Mouse (Mus musculus) left cerebral cortex, adult 9 months (tissue): ENCODE results near the gene Prok2.

Source experiments
- DNase-seq, 2 experiments: peaks; one replicate each; pipeline ENCODE4 v3.0.0; 2022; ENCODE audit warnings: low spot score in 2 of 2

The Prok2 gene

DNA sequence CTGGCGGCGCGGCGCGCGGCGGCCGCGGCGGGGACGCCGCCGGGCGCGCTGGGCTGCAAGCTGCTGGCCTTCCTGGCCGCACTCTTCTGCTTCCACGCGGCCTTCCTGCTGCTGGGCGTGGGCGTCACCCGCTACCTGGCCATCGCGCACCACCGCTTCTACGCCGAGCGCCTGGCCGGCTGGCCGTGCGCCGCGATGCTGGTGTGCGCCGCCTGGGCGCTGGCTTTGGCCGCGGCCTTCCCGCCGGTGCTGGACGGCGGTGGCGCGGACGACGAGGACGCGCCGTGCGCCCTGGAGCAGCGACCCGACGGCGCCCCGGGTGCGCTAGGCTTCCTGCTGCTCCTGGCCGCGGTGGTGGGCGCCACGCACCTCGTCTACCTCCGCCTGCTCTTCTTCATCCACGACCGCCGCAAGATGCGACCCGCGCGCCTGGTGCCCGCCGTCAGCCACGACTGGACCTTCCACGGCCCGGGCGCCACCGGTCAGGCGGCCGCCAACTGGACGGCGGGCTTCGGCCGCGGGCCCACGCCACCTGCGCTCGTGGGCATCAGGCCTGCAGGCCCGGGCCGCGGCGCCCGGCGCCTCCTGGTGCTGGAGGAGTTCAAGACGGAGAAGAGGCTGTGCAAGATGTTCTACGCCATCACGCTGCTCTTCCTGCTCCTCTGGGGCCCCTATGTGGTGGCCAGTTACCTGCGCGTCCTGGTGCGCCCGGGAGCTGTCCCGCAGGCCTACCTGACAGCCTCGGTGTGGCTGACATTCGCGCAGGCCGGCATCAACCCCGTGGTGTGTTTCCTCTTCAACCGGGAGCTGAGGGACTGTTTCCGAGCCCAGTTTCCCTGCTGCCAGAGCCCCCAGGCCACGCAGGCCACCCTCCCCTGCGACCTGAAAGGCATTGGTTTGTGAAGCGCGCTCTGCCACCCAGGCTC lies 33.0 kb downstream of the Prok2 start:
- DNase-seq: peak in 1 of 2 experiments; percentile 19

DNA sequence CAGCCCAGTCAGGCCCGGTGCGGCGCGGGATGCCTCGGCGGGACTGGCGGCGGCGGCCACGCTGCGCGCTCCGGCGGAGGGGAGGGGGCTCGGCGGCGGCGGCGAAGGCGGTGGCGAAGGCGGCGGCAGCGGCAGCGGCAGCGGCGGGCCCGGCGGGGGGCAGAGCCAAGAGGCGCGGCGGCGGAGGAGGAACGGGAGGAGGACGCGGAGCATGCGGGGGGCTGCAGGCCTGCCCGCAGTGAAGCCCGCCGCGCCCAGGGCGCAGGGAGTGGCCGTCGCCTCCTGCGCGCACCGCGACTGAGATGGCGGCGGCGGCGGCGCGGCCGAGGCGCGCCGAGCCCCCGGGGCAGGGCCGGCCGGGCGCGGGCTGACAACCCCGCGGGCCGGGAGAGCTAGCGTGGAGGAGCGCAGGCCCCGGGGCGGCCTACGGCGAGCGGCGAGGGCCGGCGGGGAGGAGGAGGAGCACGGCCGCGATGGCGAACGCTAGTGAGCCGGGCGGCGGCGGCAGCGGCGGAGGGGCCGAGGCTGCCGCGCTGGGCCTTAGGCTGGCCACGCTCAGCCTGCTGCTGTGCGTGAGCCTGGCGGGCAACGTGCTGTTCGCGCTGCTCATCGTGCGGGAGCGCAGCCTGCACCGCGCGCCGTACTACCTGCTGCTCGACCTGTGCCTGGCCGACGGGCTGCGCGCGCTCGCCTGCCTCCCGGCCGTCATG lies 33.8 kb downstream of the Prok2 start, which contains the start of gene Gpr27:
Gene Gpr27 (plus strand): TSS at position 474 of the 710 bp plus-strand sequence.
- DNase-seq: peak in 1 of 2 experiments; percentile 19

DNA sequence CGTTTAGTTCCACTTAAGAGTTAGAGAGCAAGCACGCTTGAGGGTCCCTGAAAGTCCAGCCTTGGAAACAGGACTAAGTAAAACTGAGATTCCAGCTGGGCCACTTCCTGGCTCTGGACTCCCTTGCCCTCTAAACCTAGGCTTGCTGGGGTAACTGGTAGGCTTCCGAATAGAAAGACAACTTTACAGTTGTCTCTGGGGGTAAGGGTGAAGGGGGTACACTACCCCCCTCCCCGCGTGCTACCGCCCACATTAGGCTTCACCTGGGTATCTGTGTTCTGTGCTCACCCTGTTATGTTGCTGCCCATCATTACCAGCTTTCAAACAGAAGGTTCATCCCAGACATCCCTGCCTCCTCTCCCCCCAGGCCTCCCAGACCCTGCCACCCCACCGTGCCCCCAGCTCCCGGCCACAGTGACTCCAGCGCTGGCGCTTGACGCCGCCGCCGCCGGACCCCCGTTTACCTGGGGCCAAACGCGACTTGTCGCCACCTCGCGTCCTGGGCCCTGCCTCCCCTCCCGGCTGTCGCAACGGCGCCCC lies 34.5 kb downstream of the Prok2 start:
- DNase-seq: no peak

DNA sequence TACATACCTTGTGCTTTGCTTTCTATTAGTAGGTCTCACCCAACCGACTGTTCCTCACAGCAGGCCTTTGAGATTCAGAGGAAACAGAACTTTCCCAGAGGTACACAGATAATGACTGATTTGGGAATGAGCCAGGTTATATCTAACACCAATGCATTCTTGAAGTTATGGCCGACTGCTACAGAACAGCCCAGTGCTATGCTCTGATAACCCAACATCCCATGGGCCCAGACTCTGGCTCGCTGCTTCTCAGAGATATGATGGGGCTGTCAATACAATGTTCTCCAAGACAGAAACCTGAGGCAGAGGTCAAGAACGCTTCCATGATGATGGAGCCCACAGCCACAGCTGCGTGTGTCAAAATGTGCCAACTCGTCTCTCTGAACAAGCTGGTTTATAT lies 37.7 kb downstream of the Prok2 start:
- no peak for DNase-seq

DNA sequence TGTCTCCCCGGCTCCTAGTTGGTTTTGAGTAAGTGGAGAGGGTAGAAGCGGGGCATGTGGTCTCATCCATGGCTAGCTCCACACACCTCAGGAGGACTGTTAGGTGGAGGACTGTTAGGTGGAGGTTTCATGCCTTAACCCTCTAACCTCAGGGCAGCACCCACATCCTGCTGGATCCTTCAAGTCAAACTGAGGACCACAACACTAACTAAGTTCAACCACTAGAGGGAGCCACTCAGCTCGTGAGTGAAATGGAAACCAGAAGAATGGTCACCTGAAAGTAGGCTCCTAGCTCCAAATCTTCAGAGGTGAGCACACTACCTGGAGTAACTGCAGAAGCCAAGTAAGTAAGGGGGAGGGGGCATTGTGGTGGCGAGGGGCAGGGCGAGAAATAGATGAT lies 41.3 kb downstream of the Prok2 start:
- DNase-seq: no peak

DNA sequence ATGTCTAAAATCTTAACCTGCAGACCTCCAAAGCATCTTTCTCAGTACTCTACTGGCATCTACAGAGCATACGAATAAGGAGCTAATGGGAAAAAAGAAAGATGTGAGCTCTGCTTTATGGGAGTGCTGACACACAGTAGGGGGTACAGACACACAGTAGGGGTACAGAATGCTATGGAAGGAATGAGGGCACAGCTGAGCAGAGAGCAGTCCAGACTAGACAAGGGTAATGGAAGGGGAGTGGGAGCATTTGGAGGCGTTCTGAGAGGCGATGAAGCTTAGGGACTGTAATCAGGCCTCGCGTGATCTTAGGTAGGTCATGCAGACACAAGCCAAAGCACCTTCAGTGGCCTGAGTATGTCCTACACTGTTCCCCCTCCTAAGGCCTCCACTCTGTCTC lies 42.2 kb downstream of the Prok2 start:
- DNase-seq: no peak

DNA sequence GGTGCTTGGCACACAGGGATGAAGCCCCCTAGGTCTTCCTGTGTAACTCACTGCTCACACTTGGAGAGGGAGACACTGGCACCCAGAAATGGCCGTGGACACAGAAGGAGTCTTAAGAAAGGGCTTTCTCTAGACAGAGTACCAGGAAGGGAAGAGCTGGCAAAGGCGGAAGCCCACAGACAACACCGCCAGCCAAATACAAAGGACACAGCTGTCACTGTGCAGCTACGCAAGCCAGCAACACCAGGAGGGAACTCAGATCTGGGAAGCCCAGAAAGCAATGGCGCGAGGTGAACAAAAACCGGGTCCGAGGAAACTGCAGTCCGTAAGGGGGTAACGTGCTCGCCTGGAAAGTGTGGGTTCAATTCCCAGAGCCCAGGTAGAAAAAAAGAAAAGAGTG lies 48.1 kb downstream of the Prok2 start:
- DNase-seq: no peak

DNA sequence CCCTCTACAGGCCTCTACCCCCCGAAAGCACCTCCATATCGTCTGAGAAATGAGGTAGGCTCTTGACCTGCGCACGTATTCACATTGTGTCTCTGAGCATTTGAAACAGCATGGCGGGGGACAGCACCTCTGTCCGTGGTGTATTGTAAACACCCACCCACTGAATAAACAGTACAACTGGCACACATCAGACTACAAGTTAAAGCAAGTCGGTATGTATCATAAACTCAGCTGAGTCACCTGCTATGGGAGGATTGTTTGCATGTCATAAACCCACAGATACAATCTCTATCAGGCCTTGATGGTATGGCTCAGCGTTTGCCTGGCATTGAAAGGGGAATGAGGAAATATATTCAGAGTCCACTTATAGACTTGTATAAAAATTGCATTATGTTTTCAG lies 48.9 kb downstream of the Prok2 start:
- DNase-seq: no peak

DNA sequence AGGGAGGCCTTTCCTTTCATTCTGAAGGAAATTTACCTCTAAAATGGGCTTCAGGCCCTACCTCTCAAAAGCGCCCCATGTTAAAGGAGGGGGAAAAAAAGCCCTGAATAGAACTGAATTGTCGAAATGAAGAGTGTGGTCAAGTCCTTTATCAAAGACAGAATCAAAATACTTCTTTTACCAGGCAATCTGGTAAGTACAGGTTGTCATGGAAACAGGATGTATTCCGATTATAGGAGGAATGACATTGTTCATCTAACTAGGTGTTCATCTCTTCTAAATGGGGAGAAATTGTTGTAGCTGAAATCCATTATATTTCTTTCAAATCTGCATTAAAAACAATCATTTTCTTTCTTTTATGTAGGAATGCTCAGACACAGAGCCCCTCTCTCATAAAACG lies 51.7 kb downstream of the Prok2 start:
- DNase-seq: no peak

DNA sequence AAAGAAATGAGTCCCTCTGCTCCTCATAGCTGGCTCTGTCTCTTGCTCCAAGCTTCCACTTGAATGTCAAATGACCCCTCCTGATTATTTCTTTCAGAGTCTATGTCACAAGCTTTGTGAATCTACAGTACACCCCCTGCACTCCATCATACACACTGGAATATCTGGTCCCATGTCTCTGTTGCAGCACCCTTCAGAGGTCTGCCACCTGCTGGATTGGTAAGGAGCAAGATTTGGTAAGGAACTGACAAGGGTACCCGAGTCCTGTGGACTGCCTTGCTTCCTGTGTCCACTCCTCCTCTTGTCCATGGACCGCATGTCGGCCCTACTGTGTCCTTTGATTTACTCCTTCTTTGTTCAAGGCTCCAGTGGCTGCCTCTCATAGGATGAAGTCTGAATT lies 54.4 kb downstream of the Prok2 start:
- DNase-seq: no peak

DNA sequence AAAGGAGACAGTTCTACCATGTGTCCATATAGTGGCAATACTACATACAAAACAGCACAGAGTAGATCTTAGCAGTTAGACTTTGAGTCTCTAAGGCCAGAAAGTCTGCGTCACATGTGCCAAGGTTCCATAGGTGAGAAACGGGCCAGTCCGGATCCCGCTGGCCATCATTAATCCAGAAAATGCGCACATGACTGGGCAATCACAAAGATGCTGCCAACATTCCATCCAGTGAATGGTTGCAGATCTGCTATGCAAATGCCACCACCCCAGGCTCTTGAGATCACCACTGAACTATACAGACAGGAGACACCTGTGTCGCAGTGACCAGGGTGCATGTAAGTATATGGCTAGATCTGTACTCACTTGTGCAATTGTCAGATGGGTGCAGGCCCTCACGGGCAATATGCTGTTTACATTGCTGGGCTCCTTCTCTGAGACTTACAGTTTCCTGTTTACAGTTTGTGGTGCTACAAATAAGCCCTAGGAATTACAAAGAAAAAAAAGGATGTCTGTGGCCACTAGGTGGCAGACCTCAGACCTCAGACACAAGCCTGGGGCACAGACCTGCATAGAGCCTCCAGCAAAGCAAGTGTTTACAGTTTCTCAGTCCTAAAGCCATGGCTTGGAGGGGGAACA lies 55.6 kb downstream of the Prok2 start:
- DNase-seq: peak in 1 of 2 experiments; percentile 75

DNA sequence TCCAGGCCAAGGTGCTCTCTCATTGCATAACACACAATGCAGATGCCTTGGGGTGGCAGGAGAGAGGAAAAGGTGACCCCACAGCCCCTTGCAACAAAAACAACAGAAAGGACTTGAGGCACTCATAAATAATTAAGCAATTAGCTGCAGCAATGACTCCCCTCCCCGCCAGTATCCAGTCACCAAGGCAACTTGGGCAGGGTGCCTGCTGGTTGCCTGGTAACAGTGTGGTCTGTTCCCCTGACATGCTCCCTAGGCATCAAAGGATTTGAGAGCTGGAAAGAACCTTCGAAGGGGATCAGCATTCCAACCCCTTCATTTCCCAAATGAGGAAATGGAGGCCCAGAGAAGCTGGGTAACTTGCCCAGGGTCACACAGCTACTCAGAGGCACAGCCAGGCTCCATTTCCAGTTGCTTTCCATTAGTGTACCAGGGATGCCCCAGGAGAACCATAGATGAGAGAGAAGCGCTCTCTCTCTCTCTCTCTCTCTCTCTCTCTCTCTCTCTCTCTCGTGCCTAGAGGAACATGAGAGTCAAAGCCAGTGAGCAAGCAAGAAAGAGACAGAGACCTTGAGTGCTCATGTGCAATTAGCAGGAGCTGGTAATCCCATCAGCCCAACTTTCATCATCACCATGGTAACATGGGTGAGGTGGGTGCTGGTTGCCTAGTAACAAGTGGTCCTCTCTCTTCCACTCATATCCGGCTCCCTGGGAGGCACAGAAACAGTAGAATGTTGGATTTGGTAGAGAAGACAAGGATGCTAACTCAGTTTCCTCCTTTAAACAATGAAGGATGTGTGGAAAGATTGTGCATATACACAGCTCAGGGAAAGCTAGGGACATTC lies 56.5 kb downstream of the Prok2 start:
- peak; percentile 80 for DNase-seq

DNA sequence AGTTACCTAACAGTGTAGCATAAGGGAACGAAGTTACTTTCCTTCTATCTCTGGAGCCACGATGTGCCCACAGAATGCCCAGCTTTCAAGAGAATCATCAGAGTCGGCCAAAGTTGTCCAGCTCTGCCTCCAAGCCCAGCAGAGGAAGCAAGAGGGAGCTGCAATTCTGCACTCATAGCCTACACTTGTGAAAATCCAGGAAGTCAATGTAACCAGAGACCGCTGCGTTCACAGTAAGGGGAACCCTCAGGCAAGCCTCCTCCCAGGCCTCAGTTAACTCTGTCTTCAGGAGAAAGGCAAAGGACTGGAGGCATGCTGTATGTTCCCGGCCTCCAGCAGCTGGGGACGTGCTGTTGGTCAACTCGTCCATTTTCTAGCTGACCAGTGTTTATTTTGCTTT lies 58.9 kb downstream of the Prok2 start:
- DNase-seq: no peak

DNA sequence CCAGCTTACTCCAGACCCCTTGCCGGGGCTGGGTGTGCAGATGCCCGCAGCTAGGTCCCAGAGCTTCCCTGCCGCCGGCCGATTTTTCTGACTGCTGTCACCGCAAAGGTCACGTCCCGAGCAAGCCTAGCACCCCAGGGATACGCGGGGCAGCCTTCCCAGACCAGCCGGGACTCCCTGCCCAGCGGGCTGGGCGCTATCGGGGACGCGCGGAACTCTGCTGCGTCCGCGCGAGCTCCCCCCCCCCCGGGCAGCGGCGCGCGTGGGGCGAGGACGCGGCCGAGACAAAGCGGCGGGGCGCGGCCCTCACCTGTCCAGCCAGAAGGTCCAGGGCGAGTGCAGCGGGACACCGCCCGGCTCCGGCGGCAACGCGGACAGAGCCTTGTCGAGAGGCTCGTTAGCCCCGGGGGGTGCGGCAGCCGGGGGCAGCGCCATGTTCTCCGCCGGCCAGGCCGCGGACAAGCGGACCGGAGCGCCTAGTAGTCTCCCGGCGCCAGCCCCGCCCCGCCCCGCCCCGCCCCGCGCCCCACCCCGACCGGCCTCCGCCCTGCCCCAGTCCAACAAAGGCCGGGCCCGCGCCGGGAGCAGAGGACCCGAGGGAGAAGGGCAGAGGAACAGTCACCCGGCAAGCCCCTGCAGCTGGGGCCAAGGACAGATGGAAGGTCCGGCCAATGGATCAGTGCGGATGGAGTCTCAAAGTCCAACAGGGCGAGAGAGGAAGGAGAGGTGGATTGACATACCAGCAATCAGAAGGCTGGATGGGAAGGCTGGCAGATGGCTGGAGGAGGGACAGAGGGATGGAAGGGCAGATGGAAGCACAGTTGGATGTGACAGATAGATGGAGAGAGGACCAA lies 59.6 kb downstream of the Prok2 start, which contains the start of the genes Eif4e3 and Gm20696:
Gene Eif4e3 (minus strand): TSS at position 454 of the 854 bp plus-strand sequence.
Gene Gm20696 (minus strand): TSS at position 480 of the 854 bp plus-strand sequence.
- DNase-seq: peak in 1 of 2 experiments; percentile 24

DNA sequence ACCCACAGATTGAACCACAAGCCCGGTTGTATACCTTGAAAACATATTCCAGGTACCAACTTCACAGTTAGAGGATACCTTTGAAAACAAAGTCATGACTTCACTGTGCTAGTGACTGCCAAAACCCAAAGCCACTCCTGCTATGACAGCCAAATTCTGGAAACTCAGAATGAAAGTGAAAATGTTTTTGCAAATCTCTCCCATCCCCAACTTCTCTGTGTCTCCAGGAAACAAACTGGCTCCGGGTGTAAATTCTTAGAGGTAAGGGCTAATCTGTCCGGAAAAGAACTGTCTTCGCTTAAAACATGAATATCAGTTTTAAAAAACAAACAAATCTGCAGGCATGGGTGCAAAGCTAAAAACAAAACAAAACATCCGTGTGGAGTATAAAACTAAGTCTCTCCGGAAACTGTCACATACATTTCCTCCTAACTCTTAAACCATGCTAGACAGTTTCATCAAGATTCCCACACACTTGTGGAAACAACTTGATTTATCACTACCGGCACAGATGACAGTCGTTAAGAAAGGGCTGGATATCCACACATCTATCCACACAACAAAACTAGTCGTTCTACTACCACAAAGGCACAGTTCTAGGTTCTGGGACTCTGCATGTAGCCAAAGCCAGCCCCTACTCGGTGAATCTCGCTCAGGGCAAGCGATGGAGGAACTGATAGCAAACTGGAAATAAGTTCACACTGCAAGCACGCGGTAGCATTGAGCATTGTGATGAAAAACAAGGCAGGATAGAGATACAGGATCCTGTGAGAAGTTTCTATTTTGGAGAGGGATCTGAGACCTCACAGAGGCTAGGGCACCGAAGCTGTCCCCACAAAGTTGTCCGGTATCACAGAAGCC lies 60.5 kb downstream of the Prok2 start:
- DNase-seq: no peak

DNA sequence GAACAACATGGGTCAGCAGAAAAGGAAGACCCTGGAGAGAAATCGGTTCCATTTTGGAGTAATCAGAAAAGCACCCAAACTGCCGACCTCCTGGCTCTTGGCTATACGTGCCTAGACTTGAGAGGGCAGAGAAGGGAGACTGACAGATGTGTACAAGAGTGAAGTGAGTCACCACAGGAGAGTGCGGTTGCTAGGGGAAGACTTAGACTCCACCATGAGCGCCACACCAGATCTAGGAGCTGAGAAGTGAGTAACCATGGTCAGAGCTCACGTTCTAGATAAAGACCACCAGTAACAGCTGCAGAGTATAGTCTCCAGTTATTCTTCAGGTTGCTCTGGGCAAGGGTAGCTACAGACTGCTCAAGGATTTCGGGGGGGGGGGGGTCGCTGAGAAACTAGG lies 63.0 kb downstream of the Prok2 start:
- no peak for DNase-seq
